Mouse (Mus musculus) MEL (cell line): ENCODE measurements around the gene Iqch. TPM values are rescaled to one million over a fixed set of nuclear protein-coding genes. Genes with fewer than 3 reads are reported as not detected.

Source experiments
- DNase-seq: peaks from one replicate; pipeline ENCODE4 v3.0.0; 2011; ENCODE audit warnings: low read depth, low spot score
- H3K27ac ChIP-seq: 2 replicates; pipeline ENCODE4 v1.5.1; 2012; ENCODE audit warnings: low read depth, mild to moderate bottlenecking, control low read depth, low read length, moderate library complexity; ENCODE audit not compliant: control insufficient read depth
- H3K27me3 ChIP-seq, 2 experiments: fragments of 150-350 bp in 1 of 2; sonication (generic) in 1 of 2; 2 replicates each; pipeline ENCODE4 v1.6.1; 2012; ENCODE audit warnings: low read length in 2 of 2, mild to moderate bottlenecking in 2 of 2, improper control_type of control experiment in 1 of 2, moderate library complexity in 1 of 2; ENCODE audit not compliant: insufficient read depth in 2 of 2, control insufficient read depth in 1 of 2
- H3K36me3 ChIP-seq, 2 experiments: 2 replicates each; pipeline ENCODE4 v1.6.1; 2012 to 2014; ENCODE audit warnings: low read length in 2 of 2, improper control_type of control experiment in 1 of 2, inconsistent platforms in 1 of 2, mild to moderate bottlenecking in 1 of 2; ENCODE audit not compliant: insufficient read depth in 2 of 2, control insufficient read depth in 1 of 2
- H3K4me1 ChIP-seq, 2 experiments: fragments of 150-350 bp in 1 of 2; sonication (generic) in 1 of 2; 2 replicates each; pipeline ENCODE4 v1.6.1; 2012; ENCODE audit warnings: low read length in 2 of 2, improper control_type of control experiment in 1 of 2, mild to moderate bottlenecking in 1 of 2; ENCODE audit not compliant: insufficient read depth in 2 of 2, control insufficient read depth in 1 of 2
- H3K4me3 ChIP-seq, 2 experiments: fragments of 150-350 bp in 1 of 2; sonication (generic) in 1 of 2; 2 replicates each; pipeline ENCODE4 v1.5.1; 2012; ENCODE audit warnings: low read depth in 2 of 2, low read length in 2 of 2, mild to moderate bottlenecking in 2 of 2, moderate library complexity in 2 of 2, control low read depth in 1 of 2, improper control_type of control experiment in 1 of 2; ENCODE audit not compliant: control insufficient read depth in 1 of 2, insufficient read depth in 1 of 2
- H3K79me2 ChIP-seq: 2 replicates; pipeline ENCODE4 v1.6.1; 2012; ENCODE audit warnings: mild to moderate bottlenecking, low read length, moderate library complexity; ENCODE audit not compliant: control insufficient read depth, poor library complexity, insufficient read depth
- H3K9ac ChIP-seq: 2 replicates; pipeline ENCODE4 v1.6.1; 2012; ENCODE audit warnings: low read depth, mild to moderate bottlenecking, control low read depth, low read length, moderate library complexity; ENCODE audit not compliant: control insufficient read depth, poor library complexity, severe bottlenecking
- H3K9me3 ChIP-seq: fragments of 150-350 bp; sonication (generic); replicated peaks from 2 replicates; pipeline ENCODE4 v1.6.1; 2012; ENCODE audit warnings: mild to moderate bottlenecking, low read length, improper control_type of control experiment, moderate library complexity; ENCODE audit not compliant: insufficient read depth
- CTCF ChIP-seq, 3 experiments: IDR thresholded peaks in 2 of 3; conservative IDR thresholded peaks in 1 of 3; 2 replicates each; pipeline ENCODE4 v1.5.1; 2011 to 2012; ENCODE audit warnings: low read length in 3 of 3, low read depth in 2 of 3, mild to moderate bottlenecking in 2 of 3, improper control_type of control experiment in 1 of 3, inconsistent platforms in 1 of 3, mixed read lengths in 1 of 3, moderate library complexity in 1 of 3; ENCODE audit not compliant: control insufficient read depth in 1 of 3, insufficient read depth in 1 of 3, poor library complexity in 1 of 3, severe bottlenecking in 1 of 3
- ELF1 ChIP-seq: IDR thresholded peaks from 2 replicates; pipeline ENCODE4 v1.6.1; 2014; ENCODE audit warnings: low read depth, mild to moderate bottlenecking, inconsistent platforms, low read length, improper control_type of control experiment, moderate library complexity
- EP300 ChIP-seq, 2 experiments: IDR thresholded peaks; 2 replicates each; pipeline ENCODE4 v1.6.1; 2011; ENCODE audit warnings: improper control_type of control experiment in 2 of 2, low read length in 2 of 2, low read depth in 1 of 2, mild to moderate bottlenecking in 1 of 2
- ETS1 ChIP-seq: IDR thresholded peaks from 2 replicates; pipeline ENCODE4 v1.6.1; 2012; ENCODE audit warnings: low read depth, mild to moderate bottlenecking, inconsistent platforms, low read length, improper control_type of control experiment, moderate library complexity
- GABPA ChIP-seq: IDR thresholded peaks from 2 replicates; pipeline ENCODE4 v1.6.1; 2012; ENCODE audit warnings: low read depth, mild to moderate bottlenecking, inconsistent platforms, low read length, improper control_type of control experiment, moderate library complexity
- GATA1 ChIP-seq: IDR thresholded peaks from 2 replicates; pipeline ENCODE4 v1.6.1; 2011; ENCODE audit warnings: low read depth, low read length, improper control_type of control experiment
- JUND ChIP-seq: IDR thresholded peaks from 2 replicates; pipeline ENCODE4 v1.6.1; 2011; ENCODE audit warnings: low read depth, mild to moderate bottlenecking, improper control_type of control experiment, low read length
- KAT2A ChIP-seq: conservative IDR thresholded peaks from 2 replicates; pipeline ENCODE4 v1.6.1; 2012; ENCODE audit warnings: low read depth, low read length, improper control_type of control experiment, inconsistent platforms
- MAFK ChIP-seq: IDR thresholded peaks from 2 replicates; pipeline ENCODE4 v1.6.1; 2011; ENCODE audit warnings: low read depth, mild to moderate bottlenecking, low read length, improper control_type of control experiment, borderline replicate concordance
- MYC ChIP-seq: IDR thresholded peaks from 2 replicates; pipeline ENCODE4 v1.6.1; 2011; ENCODE audit warnings: low read depth, mild to moderate bottlenecking, low read length, improper control_type of control experiment, moderate library complexity
- NELFE ChIP-seq: IDR thresholded peaks from 2 replicates; pipeline ENCODE4 v1.6.1; 2011; ENCODE audit warnings: low read depth, low read length, improper control_type of control experiment
- NRF1 ChIP-seq: IDR thresholded peaks from 2 replicates; pipeline ENCODE4 v1.6.1; 2014; ENCODE audit warnings: low read depth, mild to moderate bottlenecking, inconsistent platforms, low read length, improper control_type of control experiment, moderate library complexity; ENCODE audit not compliant: poor library complexity, insufficient read depth, severe bottlenecking
- POLR2A ChIP-seq, 2 experiments: IDR thresholded peaks; 2 replicates each; pipeline ENCODE4 v1.6.1; 2011 to 2012; ENCODE audit warnings: low read length in 2 of 2, mild to moderate bottlenecking in 2 of 2, control low read depth in 1 of 2, improper control_type of control experiment in 1 of 2, low read depth in 1 of 2, moderate library complexity in 1 of 2; ENCODE audit not compliant: control insufficient read depth in 1 of 2, insufficient read depth in 1 of 2, poor library complexity in 1 of 2
- POLR2AphosphoS2 ChIP-seq: IDR thresholded peaks from 2 replicates; pipeline ENCODE4 v1.6.1; 2011; ENCODE audit warnings: low read length, improper control_type of control experiment
- POLR2AphosphoS5 ChIP-seq: IDR thresholded peaks from 2 replicates; pipeline ENCODE4 v1.6.1; 2012; ENCODE audit warnings: low read depth, borderline replicate concordance, mild to moderate bottlenecking, inconsistent platforms, low read length, moderate library complexity, mixed read lengths
- RAD21 ChIP-seq: IDR thresholded peaks from 2 replicates; pipeline ENCODE4 v1.6.1; 2011; ENCODE audit warnings: mild to moderate bottlenecking, low read depth, low read length, improper control_type of control experiment
- SIN3A ChIP-seq: IDR thresholded peaks from 2 replicates; pipeline ENCODE4 v1.6.1; 2012; ENCODE audit warnings: low read length, improper control_type of control experiment, inconsistent platforms
- TAL1 ChIP-seq: IDR thresholded peaks from 2 replicates; pipeline ENCODE4 v1.6.1; 2012; ENCODE audit warnings: mild to moderate bottlenecking, inconsistent platforms, low read length, moderate library complexity, mixed read lengths
- TBP ChIP-seq: IDR thresholded peaks from 2 replicates; pipeline ENCODE4 v1.8.0; 2011; ENCODE audit warnings: low read depth, low read length, improper control_type of control experiment
- TCF12 ChIP-seq: IDR thresholded peaks from 2 replicates; pipeline ENCODE4 v1.6.1; 2014; ENCODE audit warnings: low read depth, mild to moderate bottlenecking, inconsistent platforms, low read length, improper control_type of control experiment, moderate library complexity
- UBTF ChIP-seq: IDR thresholded peaks from 2 replicates; pipeline ENCODE4 v1.6.1; 2012; ENCODE audit warnings: low read depth, mild to moderate bottlenecking, inconsistent platforms, low read length, improper control_type of control experiment, moderate library complexity, borderline replicate concordance; ENCODE audit not compliant: insufficient read depth
- USF2 ChIP-seq, 2 experiments: IDR thresholded peaks; 2 replicates each; pipeline ENCODE4 v1.6.1; 2011 to 2012; ENCODE audit warnings: improper control_type of control experiment in 2 of 2, low read length in 2 of 2, borderline replicate concordance in 1 of 2, inconsistent platforms in 1 of 2, low read depth in 1 of 2, mild to moderate bottlenecking in 1 of 2; ENCODE audit not compliant: insufficient read depth in 1 of 2
- ZKSCAN1 ChIP-seq: IDR thresholded peaks from 2 replicates; pipeline ENCODE4 v1.6.1; 2012; ENCODE audit warnings: low read depth, mild to moderate bottlenecking, inconsistent platforms, low read length, improper control_type of control experiment, moderate library complexity
- polyA plus RNA-seq, 2 experiments: library from polyadenylated mRNA; stranded (reverse) in 1 of 2; unstranded in 1 of 2; fragments of >175 nt in 1 of 2; fragments of >200 nt in 1 of 2; gene quantifications; 2 replicates each; pipeline versions ENCODE4 v1.2.1 to v1.2.4; 2012; ENCODE audit warnings: low replicate concordance in 2 of 2, low read depth in 1 of 2; ENCODE audit not compliant: insufficient read length in 2 of 2, insufficient read depth in 1 of 2, missing spikeins in 1 of 2
- total RNA-seq: library from RNA; depleted of rRNA; stranded (reverse); fragments of 300-350 nt; gene quantifications from 2 replicates; pipeline ENCODE4 v1.2.3, GENCODE M21; 2012

Gene Iqch
- total and polyA plus RNA-seq, 3 experiments, result not detected

DNA sequence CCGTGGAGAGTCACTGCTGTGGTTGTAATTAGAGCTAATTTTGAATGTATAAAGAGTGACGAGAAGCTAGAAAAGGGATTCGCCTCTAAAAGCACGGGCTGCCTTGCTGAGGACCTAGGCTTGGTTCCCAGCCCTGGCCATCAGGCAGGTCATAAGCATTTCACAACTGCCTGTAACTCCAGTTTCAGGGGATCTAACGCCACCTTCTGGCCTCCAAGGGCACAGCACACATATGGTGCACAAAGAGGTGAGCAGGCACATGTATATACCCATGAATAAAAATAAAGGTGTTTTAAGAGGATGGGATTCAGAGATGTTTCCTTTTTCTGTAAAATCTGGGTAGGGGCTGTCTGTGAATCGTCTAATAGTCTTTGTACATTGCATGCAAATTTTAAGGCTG is 7.9 kb upstream of the Iqch start:
- Histone ChIP-seq H3K9ac (no peak overlapping the region), H3K9me3 (no peaks in the 10 kb centered on the region), H3K27me3 (no peaks in the 10 kb centered on the region), H3K79me2 (peaks cover 29% of the 10 kb centered on the region), H3K4me3 (no peak overlapping the region), H3K36me3 (peaks cover 0 to 8% of the 10 kb centered on the region in 2 experiments; a peak in 1 of 4 replicates), H3K27ac (no peak overlapping the region), H3K4me1 (peaks cover 0 to 5% of the 10 kb centered on the region in 2 experiments; a peak in 1 of 4 replicates)
- no peak for DNase-seq
- TF ChIP-seq NELFE (no peak), TBP (no peak), GABPA (no peak), TAL1 (no peak), NRF1 (no peak), RAD21 (peak; percentile 2; the same call in 1 of the 2 replicates), CTCF (IDR thresholded peaks at IDR 0.05 in 2 of 3, conservative IDR thresholded peaks at IDR 0.05 in 1 of 3; ENCODE audit: control insufficient read depth in 1 of 3, insufficient read depth in 1 of 3, low read depth in 2 of 3, low read length in 3 of 3, poor library complexity in 1 of 3, severe bottlenecking in 1 of 3) (peak; percentile 31 to 34 (median 33); a peak in 5 of 6 replicates), POLR2AphosphoS2 (no peak), ELF1 (no peak)

DNA sequence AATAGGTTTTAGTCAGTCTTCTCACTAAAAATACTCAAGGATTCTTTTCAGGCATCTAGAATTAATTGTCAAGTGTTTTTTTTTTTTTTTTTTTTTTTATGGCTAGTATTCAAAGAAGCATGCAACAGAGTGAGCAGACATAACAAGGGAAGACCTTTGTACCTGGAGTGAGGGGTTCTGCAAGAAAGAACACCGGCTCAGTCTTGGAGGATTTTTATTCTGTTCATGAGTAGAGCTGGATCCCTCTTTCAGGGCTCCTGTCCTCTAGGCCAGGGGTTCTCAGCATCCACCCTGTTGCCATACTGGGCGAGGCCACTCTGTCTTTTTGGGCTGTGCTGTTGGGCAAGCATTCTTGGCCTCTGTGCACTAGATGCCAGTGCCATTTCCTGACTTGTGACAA is 7.5 kb upstream of the Iqch start:
- H3K27ac ChIP-seq, result no peak overlapping the region
- no peak overlapping the region for H3K9ac ChIP-seq
- no peaks in the 10 kb centered on the region for H3K27me3 ChIP-seq
- DNase-seq, result no peak
- H3K36me3 ChIP-seq, result peaks cover 0 to 8% of the 10 kb centered on the region in 2 experiments; a peak in 1 of 4 replicates
- H3K4me3 ChIP-seq, result no peak overlapping the region
- H3K79me2 ChIP-seq, result peaks cover 25% of the 10 kb centered on the region
- H3K9me3 ChIP-seq, result no peaks in the 10 kb centered on the region
- TF ChIP-seq USF2 (IDR thresholded peaks at IDR 0.05; ENCODE audit: borderline replicate concordance in 1 of 2, insufficient read depth in 1 of 2, low read depth in 1 of 2, low read length in 2 of 2) (no peak), SIN3A (no peak), ETS1 (no peak), POLR2A (IDR thresholded peaks at IDR 0.05; ENCODE audit: control insufficient read depth in 1 of 2, insufficient read depth in 1 of 2, low read depth in 1 of 2, low read length in 2 of 2, poor library complexity in 1 of 2) (no peak), TBP (no peak), GABPA (no peak), UBTF (no peak), KAT2A (no peak), EP300 (IDR thresholded peaks at IDR 0.05; ENCODE audit: low read depth in 1 of 2, low read length in 2 of 2) (no peak), RAD21 (no peak), JUND (no peak), GATA1 (no peak), ZKSCAN1 (no peak), TCF12 (no peak), MAFK (no peak), NELFE (no peak), MYC (no peak), POLR2AphosphoS5 (no peak)
- H3K4me1 ChIP-seq, result peaks cover 0 to 5% of the 10 kb centered on the region in 2 experiments; a peak in 1 of 4 replicates
